Mouse (Mus musculus) spleen, adult 2 months (tissue): ENCODE results near the gene Actr8. TPM values are rescaled to one million over a fixed set of nuclear protein-coding genes. Genes with fewer than 3 reads are reported as not detected.

Experiments
- DNase-seq, 2 experiments: peaks; one replicate each; pipeline versions ENCODE4 v3.0.0 to v3.0.0-alpha.2; 2012 to 2021; ENCODE audit warnings: low spot score in 2 of 2, low read depth in 1 of 2
- H3K27ac ChIP-seq: fragments of 200-500 bp; 2 replicates; pipeline ENCODE4 v1.5.1; 2012; ENCODE audit warnings: low read length, inconsistent platforms; ENCODE audit not compliant: insufficient read depth
- H3K27me3 ChIP-seq: fragments of 200-500 bp; 2 replicates; pipeline ENCODE4 v1.6.1; 2012; ENCODE audit warnings: mild to moderate bottlenecking, moderate library complexity, low read length, inconsistent platforms; ENCODE audit not compliant: control insufficient read depth, insufficient read depth
- H3K36me3 ChIP-seq: fragments of 200-500 bp; 2 replicates; pipeline ENCODE4 v1.6.1; 2012; ENCODE audit warnings: mild to moderate bottlenecking, low read length, inconsistent platforms; ENCODE audit not compliant: control insufficient read depth, insufficient read depth
- H3K4me1 ChIP-seq: fragments of 200-500 bp; 2 replicates; pipeline ENCODE4 v1.6.1; 2011; ENCODE audit warnings: inconsistent platforms; ENCODE audit not compliant: control insufficient read depth, insufficient read depth, insufficient read length
- H3K4me3 ChIP-seq: fragments of 200-500 bp; 2 replicates; pipeline ENCODE4 v1.5.1; 2011; ENCODE audit warnings: mild to moderate bottlenecking, inconsistent platforms; ENCODE audit not compliant: insufficient read depth, insufficient read length; ENCODE audit errors: extremely low read depth
- CTCF ChIP-seq: fragments of 200-500 bp; IDR thresholded peaks from 2 replicates; pipeline ENCODE4 v1.5.1; 2011; ENCODE audit warnings: mild to moderate bottlenecking, inconsistent platforms; ENCODE audit not compliant: insufficient read depth, insufficient read length, insufficient replicate concordance; ENCODE audit errors: extremely low read depth
- POLR2A ChIP-seq: fragments of 200-500 bp; IDR thresholded peaks from 2 replicates; pipeline ENCODE4 v1.6.1; 2011; ENCODE audit warnings: low read depth, low read length, inconsistent platforms
- WGBS: fragments of 180-500 bp; shearing (Covaris S2); methylation state at CpG from one replicate; pipeline ENCODE4 v1.1.7; 2018; 5-methylcytosine and 5-hydroxymethylcytosine counted together
- polyA plus RNA-seq: library from polyadenylated mRNA; depleted of rRNA; stranded (reverse); fragments of >200 nt; gene quantifications from 2 replicates; pipeline ENCODE4 v1.2.3, GENCODE M21; 2012

The Actr8 gene
- polyA plus RNA-seq, 1 experiment, result 14.1 TPM

- Histone ChIP-seq H3K4me1 (no peaks in the 10 kb centered on the region), H3K27ac (no peak overlapping the region), H3K4me3 (no peak overlapping the region), H3K27me3 (no peaks in the 10 kb centered on the region), H3K36me3 (peaks cover 26% of the 10 kb centered on the region)
- no peak for TF ChIP-seq POLR2A
- TF ChIP-seq CTCF, result no peak
- WGBS, result 96% methylated on average over 11 of the region's 11 CpGs
- no peak for DNase-seq
These were observed 18.0 kb downstream of the Actr8 start for GRCm38 (mm10) chr14:29996000-29996751.

- DNase-seq, result no peak
- Histone ChIP-seq H3K27me3 (no peaks in the 10 kb centered on the region), H3K27ac (no peak overlapping the region), H3K36me3 (peaks cover 21% of the 10 kb centered on the region), H3K4me1 (no peaks in the 10 kb centered on the region), H3K4me3 (no peak overlapping the region)
- TF ChIP-seq POLR2A, result no peak
- no peak for TF ChIP-seq CTCF
These were observed 19.2 kb downstream of the Actr8 start for GRCm38 (mm10) chr14:29997345-29997744.

GRCm38 (mm10) chr14:29998747-29999474, 20.8 kb downstream of the Actr8 start:
- TF ChIP-seq CTCF (no peak), POLR2A (no peak)
- Histone ChIP-seq H3K27me3 (no peaks in the 10 kb centered on the region), H3K4me3 (no peak overlapping the region), H3K4me1 (no peaks in the 10 kb centered on the region), H3K27ac (no peak overlapping the region), H3K36me3 (peaks cover 12% of the 10 kb centered on the region)
- WGBS, result 81% methylated on average over 13 of the region's 13 CpGs
- DNase-seq, result no peak

GRCm38 (mm10) chr14:29999475-29999811, 21.3 kb downstream of the Actr8 start:
- Histone ChIP-seq H3K27me3 (no peaks in the 10 kb centered on the region), H3K4me3 (no peak overlapping the region), H3K36me3 (peaks cover 9% of the 10 kb centered on the region), H3K27ac (no peak overlapping the region), H3K4me1 (no peaks in the 10 kb centered on the region)
- no peak for TF ChIP-seq POLR2A
- TF ChIP-seq CTCF, result no peak
- WGBS, result 75% methylated on average over 3 of the region's 3 CpGs
- no peak for DNase-seq

- H3K4me1 ChIP-seq, result peaks cover 6% of the 10 kb centered on the region; the same call in 1 of the 2 replicates
- TF ChIP-seq CTCF, result no peak
- TF ChIP-seq POLR2A, result no peak
- no peak within 1 kb of the TSS for H3K27ac ChIP-seq
- H3K4me3 ChIP-seq, result peak within 1 kb of the TSS; percentile 40; the same call in 1 of the 2 replicates
- 10% methylated on average over 54 of the region's 54 CpGs for WGBS
- H3K27me3 ChIP-seq, result peaks cover 7% of the 10 kb centered on the region; the same call in 1 of the 2 replicates
- no peak for DNase-seq
- no peaks in the 10 kb centered on the region for H3K36me3 ChIP-seq
These were observed 30.8 kb downstream of the Actr8 start, which contains the start of the genes Il17rb and Chdh for GRCm38 (mm10) chr14:30008733-30009575. Il17rb (minus strand) TSS chr14:30008896. Chdh (plus strand) TSS chr14:30009023.

GRCm38 (mm10) chr14:30009864-30010560, 31.9 kb downstream of the Actr8 start:
- no peak for TF ChIP-seq POLR2A
- no peak for TF ChIP-seq CTCF
- WGBS, result 69% methylated on average over 10 of the region's 10 CpGs
- no peak for DNase-seq
- Histone ChIP-seq H3K4me1 (peaks cover 15% of the 10 kb centered on the region), H3K4me3 (no peak overlapping the region), H3K27ac (no peak overlapping the region), H3K36me3 (no peaks in the 10 kb centered on the region), H3K27me3 (peaks cover 7% of the 10 kb centered on the region; the same call in 1 of the 2 replicates)
